Mouse (Mus musculus) erythroblast, embryonic 14.5 days (primary cell): ENCODE measurements around the gene C87436. TPM values are rescaled to one million over a fixed set of nuclear protein-coding genes. Genes with fewer than 3 reads are reported as not detected.
A peak's percentile ranks its signal among the peaks of the same experiment; 100 is the strongest.

Experiments used
- H3K27me3 ChIP-seq: 2 replicates; pipeline ENCODE4 v1.6.1; 2012; ENCODE audit warnings: inconsistent platforms; ENCODE audit not compliant: control insufficient read depth
- H3K36me3 ChIP-seq: 2 replicates; pipeline ENCODE4 v1.6.1; 2012; ENCODE audit warnings: mild to moderate bottlenecking, inconsistent platforms; ENCODE audit not compliant: control insufficient read depth
- H3K4me1 ChIP-seq: 2 replicates; pipeline ENCODE4 v1.6.1; 2012; ENCODE audit warnings: inconsistent platforms; ENCODE audit not compliant: control insufficient read depth
- H3K4me3 ChIP-seq: replicated peaks from 2 replicates; pipeline ENCODE3; 2012; ENCODE audit warnings: moderate library complexity, mild to moderate bottlenecking, inconsistent platforms
- H3K9me3 ChIP-seq: 2 replicates; pipeline ENCODE4 v1.6.1; 2012; ENCODE audit warnings: low read length, inconsistent platforms, mixed read lengths; ENCODE audit not compliant: control insufficient read depth
- GATA1 ChIP-seq: IDR thresholded peaks from 2 replicates; pipeline ENCODE4 v1.6.1; 2012; ENCODE audit warnings: low read length, inconsistent platforms, mixed read lengths
- TAL1 ChIP-seq: IDR thresholded peaks from 3 replicates; pipeline ENCODE4 v1.6.1; 2012; ENCODE audit warnings: low read length, inconsistent platforms, mixed read lengths
- polyA plus RNA-seq: library from polyadenylated mRNA; stranded (reverse); fragments of >175 nt; gene quantifications from 2 replicates; pipeline ENCODE4 v1.2.3, GENCODE M21; 2012

The C87436 gene
- polyA plus RNA-seq, 1 experiment: 0.84 TPM

GRCm38 (mm10) chr6:86497071-86497815, 59.1 kb downstream of the C87436 start:
- peaks cover 6% of the 10 kb centered on the region for H3K9me3 ChIP-seq
- peaks cover 2% of the 10 kb centered on the region for H3K36me3 ChIP-seq
- H3K27me3 ChIP-seq: no peaks in the 10 kb centered on the region; the same call in 1 of the 2 replicates
- no peak for TF ChIP-seq TAL1
- no peak for TF ChIP-seq GATA1
- peak overlapping the region; percentile 25 for H3K4me3 ChIP-seq
- H3K4me1 ChIP-seq: peaks cover 12% of the 10 kb centered on the region

GRCm38 (mm10) chr6:86497942-86498732, 60.0 kb downstream of the C87436 start:
- Histone ChIP-seq H3K4me1 (peaks cover 12% of the 10 kb centered on the region), H3K4me3 (no peak overlapping the region), H3K27me3 (no peaks in the 10 kb centered on the region; the same call in 1 of the 2 replicates), H3K9me3 (peaks cover 6% of the 10 kb centered on the region), H3K36me3 (peaks cover 2% of the 10 kb centered on the region)
- no peak for TF ChIP-seq TAL1
- TF ChIP-seq GATA1: no peak

- Histone ChIP-seq H3K4me1 (peaks cover 6% of the 10 kb centered on the region), H3K9me3 (peaks cover 6% of the 10 kb centered on the region), H3K4me3 (no peak overlapping the region), H3K27me3 (no peaks in the 10 kb centered on the region; the same call in 1 of the 2 replicates), H3K36me3 (peaks cover 2% of the 10 kb centered on the region)
- TF ChIP-seq GATA1 (no peak), TAL1 (no peak)
These were observed 61.5 kb downstream of the C87436 start for GRCm38 (mm10) chr6:86499571-86500109.

- H3K4me3 ChIP-seq: no peak overlapping the region
- H3K36me3 ChIP-seq: no peaks in the 10 kb centered on the region
- no peaks in the 10 kb centered on the region for H3K9me3 ChIP-seq
- no peaks in the 10 kb centered on the region for H3K27me3 ChIP-seq
- H3K4me1 ChIP-seq: peaks cover 5% of the 10 kb centered on the region
- TF ChIP-seq TAL1 (no peak), GATA1 (no peak)
These were observed 65.3 kb downstream of the C87436 start for GRCm38 (mm10) chr6:86503513-86503912.

GRCm38 (mm10) chr6:86505671-86506070, 67.5 kb downstream of the C87436 start:
- H3K9me3 ChIP-seq: no peaks in the 10 kb centered on the region
- H3K27me3 ChIP-seq: no peaks in the 10 kb centered on the region
- TF ChIP-seq TAL1: no peak
- no peak for TF ChIP-seq GATA1
- H3K4me3 ChIP-seq: no peak overlapping the region
- no peaks in the 10 kb centered on the region for H3K36me3 ChIP-seq
- peaks cover 20% of the 10 kb centered on the region for H3K4me1 ChIP-seq

GRCm38 (mm10) chr6:86506309-86506708, 68.1 kb downstream of the C87436 start:
- Histone ChIP-seq H3K27me3 (no peaks in the 10 kb centered on the region), H3K4me1 (peaks cover 20% of the 10 kb centered on the region), H3K36me3 (no peaks in the 10 kb centered on the region), H3K9me3 (no peaks in the 10 kb centered on the region), H3K4me3 (no peak overlapping the region)
- TF ChIP-seq GATA1: no peak
- no peak for TF ChIP-seq TAL1

GRCm38 (mm10) chr6:86507116-86507515, 68.9 kb downstream of the C87436 start:
- no peaks in the 10 kb centered on the region for H3K36me3 ChIP-seq
- no peaks in the 10 kb centered on the region for H3K27me3 ChIP-seq
- no peak overlapping the region for H3K4me3 ChIP-seq
- no peak for TF ChIP-seq GATA1
- TF ChIP-seq TAL1: no peak
- no peaks in the 10 kb centered on the region for H3K9me3 ChIP-seq
- H3K4me1 ChIP-seq: peaks cover 23% of the 10 kb centered on the region

GRCm38 (mm10) chr6:86508736-86509135, 70.6 kb downstream of the C87436 start:
- Histone ChIP-seq H3K9me3 (no peaks in the 10 kb centered on the region), H3K4me1 (peaks cover 23% of the 10 kb centered on the region), H3K36me3 (no peaks in the 10 kb centered on the region), H3K27me3 (no peaks in the 10 kb centered on the region), H3K4me3 (no peak overlapping the region)
- TF ChIP-seq GATA1 (no peak), TAL1 (no peak)

- TF ChIP-seq TAL1 (no peak), GATA1 (no peak)
- Histone ChIP-seq H3K27me3 (no peaks in the 10 kb centered on the region), H3K9me3 (no peaks in the 10 kb centered on the region), H3K4me1 (peaks cover 23% of the 10 kb centered on the region), H3K4me3 (no peak overlapping the region), H3K36me3 (no peaks in the 10 kb centered on the region)
These were observed 71.2 kb downstream of the C87436 start for GRCm38 (mm10) chr6:86509194-86509865.
